Mouse (Mus musculus) neural tube, embryonic 15.5 days (tissue): ENCODE data around the gene Ccdc90b. TPM values are rescaled to one million over a fixed set of nuclear protein-coding genes. Genes with fewer than 3 reads are reported as not detected.
A peak's percentile ranks its signal among the peaks of the same experiment; 100 is the strongest.

Experiments
- ATAC-seq: fragments of 200-750 bp; cut with Nextera tagmentation; 2 replicates; pipeline ENCODE4 v1.8.0; 2017; ENCODE audit warnings: mild to moderate bottlenecking, moderate TSS enrichment, moderate library complexity; ENCODE audit not compliant: low FRiP score
- H3K27ac ChIP-seq: fragments of 300-500 bp; sonication (generic); replicated peaks from 2 replicates; pipeline ENCODE4 v1.5.1; 2015; ENCODE audit warnings: mild to moderate bottlenecking, inconsistent platforms
- H3K27me3 ChIP-seq: fragments of 300-500 bp; sonication (generic); replicated peaks from 2 replicates; pipeline ENCODE4 v1.6.1; 2015; ENCODE audit warnings: inconsistent platforms
- H3K36me3 ChIP-seq: fragments of 300-500 bp; sonication (generic); 2 replicates; pipeline ENCODE4 v1.6.1; 2015; ENCODE audit warnings: inconsistent platforms
- H3K4me1 ChIP-seq: fragments of 300-500 bp; sonication (generic); 2 replicates; pipeline ENCODE4 v1.6.1; 2015; ENCODE audit warnings: inconsistent platforms
- H3K4me2 ChIP-seq: fragments of 300-500 bp; sonication (generic); 2 replicates; pipeline ENCODE4 v1.6.1; 2015; ENCODE audit warnings: inconsistent platforms, mild to moderate bottlenecking, moderate library complexity
- H3K4me3 ChIP-seq: fragments of 300-500 bp; sonication (generic); replicated peaks from 2 replicates; pipeline ENCODE4 v1.5.1; 2015; ENCODE audit warnings: mild to moderate bottlenecking, inconsistent platforms
- H3K9ac ChIP-seq: fragments of 300-500 bp; sonication (generic); replicated peaks from 2 replicates; pipeline ENCODE4 v1.6.1; 2015; ENCODE audit warnings: mild to moderate bottlenecking, inconsistent platforms
- H3K9me3 ChIP-seq: fragments of 300-500 bp; sonication (generic); replicated peaks from 2 replicates; pipeline ENCODE4 v1.6.1; 2016; ENCODE audit warnings: inconsistent platforms
- WGBS: fragments of 180-500 bp; shearing (Covaris S2); methylation state at CpG from one replicate; pipeline ENCODE4 v1.1.7; 2015; ENCODE audit warnings: mixed read lengths; 5-methylcytosine and 5-hydroxymethylcytosine counted together
- polyA plus RNA-seq: library from polyadenylated mRNA; unstranded; fragments of >200 nt; fragmentation: Nextera tagmentation; extraction: Ambion mirVana; gene quantifications from 2 replicates; pipeline ENCODE4 v1.2.1, GENCODE M21; 2015

The Ccdc90b gene
- polyA plus RNA-seq, result 51.0 and 52.0 TPM in 2 replicates

DNA sequence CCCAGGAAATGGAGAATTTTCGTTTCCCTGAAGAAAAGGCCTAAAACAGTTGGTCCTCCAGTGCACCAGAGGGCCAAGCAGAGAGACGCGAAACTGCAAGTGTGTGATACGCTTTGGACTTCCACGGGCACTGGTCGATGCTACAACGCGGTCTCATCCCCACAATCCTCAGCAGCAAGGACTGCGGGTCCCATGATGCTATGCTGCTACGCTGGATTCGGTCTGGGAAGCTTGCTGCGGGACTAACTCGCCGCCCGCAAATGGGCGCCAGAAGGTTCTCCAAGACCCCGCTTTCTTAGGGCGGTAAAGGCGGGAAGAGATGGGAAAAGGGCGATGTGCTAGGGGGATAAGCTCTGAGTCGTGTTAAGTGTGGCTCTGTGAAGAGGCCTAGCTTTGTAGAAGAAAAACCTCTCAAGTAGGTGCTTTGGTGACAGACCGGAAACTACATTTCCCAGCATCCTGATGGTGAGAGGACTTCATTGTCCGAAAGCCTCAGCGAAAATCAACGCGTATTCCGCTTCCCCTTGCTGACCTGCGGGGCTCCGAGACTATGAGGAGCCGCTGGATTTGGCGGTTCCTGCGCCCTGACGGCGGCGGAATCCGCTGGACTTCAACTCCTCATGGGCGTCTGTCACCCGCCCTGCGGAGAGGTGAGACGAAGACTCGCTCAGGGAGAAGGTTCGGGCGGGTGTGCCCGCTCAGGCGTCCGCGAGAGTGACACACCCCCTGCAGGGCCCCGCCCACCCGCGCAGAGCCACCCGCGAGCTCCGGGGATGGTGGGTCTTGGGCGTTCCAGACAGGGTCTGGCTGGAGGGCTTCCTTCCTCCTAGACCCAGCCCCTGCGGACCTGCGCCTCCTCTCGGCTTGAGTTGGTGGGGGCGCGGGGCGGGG lies at the start of gene Ccdc90b:
Gene Ccdc90b (plus strand): TSS at position 164 of the 891 bp plus-strand sequence.
- peak within 1 kb of the TSS; percentile 98 for H3K27ac ChIP-seq
- H3K4me1 ChIP-seq, result peaks cover 9% of the 10 kb centered on the region
- peak within 1 kb of the TSS; percentile 76 for H3K9ac ChIP-seq
- H3K27me3 ChIP-seq, result no peaks in the 10 kb centered on the region
- H3K4me2 ChIP-seq, result peak within 1 kb of the TSS; percentile 64
- peaks cover 8% of the 10 kb centered on the region; the same call in 1 of the 2 replicates for H3K36me3 ChIP-seq
- WGBS, result 1% methylated on average over 60 of the region's 60 CpGs
- H3K4me3 ChIP-seq, result peak within 1 kb of the TSS; percentile 89
- peak; percentile 98 for ATAC-seq
- H3K9me3 ChIP-seq, result no peaks in the 10 kb centered on the region

GRCm38 (mm10) chr7:92520397-92520796 lies 40.6 kb upstream of the Ccdc90b start:
- Histone ChIP-seq H3K4me2 (no peak overlapping the region), H3K9ac (no peak overlapping the region), H3K9me3 (no peaks in the 10 kb centered on the region), H3K4me3 (no peak overlapping the region), H3K27ac (no peak overlapping the region), H3K4me1 (no peaks in the 10 kb centered on the region), H3K36me3 (no peaks in the 10 kb centered on the region), H3K27me3 (no peaks in the 10 kb centered on the region)
- ATAC-seq, result no peak
- WGBS, result 70% methylated on average over 3 of the region's 3 CpGs

DNA sequence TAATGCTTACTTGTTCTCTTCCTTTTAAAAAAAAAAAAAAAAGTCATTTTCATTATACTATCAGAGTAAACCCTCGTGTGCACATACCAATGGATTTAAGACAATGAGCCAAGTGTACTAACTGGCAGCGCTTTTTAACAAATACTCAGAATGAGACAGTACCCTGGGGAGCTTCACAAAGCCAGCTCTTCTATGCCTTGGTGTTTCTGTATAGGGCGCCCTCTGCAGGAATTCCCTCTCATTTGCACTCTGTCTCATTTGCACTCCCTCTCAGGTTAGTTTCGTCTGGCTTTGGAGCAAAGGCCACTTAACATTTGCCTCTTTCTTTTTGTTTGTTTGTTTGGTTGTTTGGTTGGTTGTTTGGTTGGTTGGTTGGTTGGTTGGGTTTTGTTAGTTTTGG lies 40.1 kb upstream of the Ccdc90b start:
- Histone ChIP-seq H3K9ac (no peak overlapping the region), H3K4me1 (no peaks in the 10 kb centered on the region), H3K36me3 (no peaks in the 10 kb centered on the region), H3K4me2 (no peak overlapping the region), H3K9me3 (no peaks in the 10 kb centered on the region), H3K27ac (no peak overlapping the region), H3K27me3 (no peaks in the 10 kb centered on the region), H3K4me3 (no peak overlapping the region)
- WGBS, result 37% methylated on average over 4 of the region's 4 CpGs
- no peak for ATAC-seq

DNA sequence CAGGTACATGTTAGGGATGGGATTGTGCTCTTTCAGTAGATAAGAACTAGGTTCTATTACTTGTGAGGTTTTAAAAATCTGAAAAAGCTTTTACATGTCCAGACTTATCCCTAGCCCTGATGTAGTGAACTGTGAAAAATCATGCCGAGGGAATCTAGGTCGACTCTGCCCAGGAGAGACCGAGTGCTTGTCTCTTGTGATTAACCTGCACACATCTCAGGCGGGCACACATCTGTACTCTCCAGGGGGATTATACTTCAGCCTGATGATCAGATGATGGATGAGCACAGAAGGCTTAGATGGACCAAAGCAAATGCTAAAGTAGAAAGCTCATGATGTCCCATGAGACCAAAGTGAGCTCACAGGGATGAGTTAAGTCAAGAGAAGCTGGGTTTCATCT lies 31.7 kb upstream of the Ccdc90b start:
- Histone ChIP-seq H3K27me3 (no peaks in the 10 kb centered on the region), H3K9me3 (no peaks in the 10 kb centered on the region), H3K9ac (no peak overlapping the region), H3K4me3 (no peak overlapping the region), H3K27ac (no peak overlapping the region), H3K36me3 (no peaks in the 10 kb centered on the region), H3K4me1 (peaks cover 10% of the 10 kb centered on the region; the same call in 1 of the 2 replicates), H3K4me2 (no peak overlapping the region)
- WGBS, result 86% methylated on average over 4 of the region's 4 CpGs
- no peak for ATAC-seq

DNA sequence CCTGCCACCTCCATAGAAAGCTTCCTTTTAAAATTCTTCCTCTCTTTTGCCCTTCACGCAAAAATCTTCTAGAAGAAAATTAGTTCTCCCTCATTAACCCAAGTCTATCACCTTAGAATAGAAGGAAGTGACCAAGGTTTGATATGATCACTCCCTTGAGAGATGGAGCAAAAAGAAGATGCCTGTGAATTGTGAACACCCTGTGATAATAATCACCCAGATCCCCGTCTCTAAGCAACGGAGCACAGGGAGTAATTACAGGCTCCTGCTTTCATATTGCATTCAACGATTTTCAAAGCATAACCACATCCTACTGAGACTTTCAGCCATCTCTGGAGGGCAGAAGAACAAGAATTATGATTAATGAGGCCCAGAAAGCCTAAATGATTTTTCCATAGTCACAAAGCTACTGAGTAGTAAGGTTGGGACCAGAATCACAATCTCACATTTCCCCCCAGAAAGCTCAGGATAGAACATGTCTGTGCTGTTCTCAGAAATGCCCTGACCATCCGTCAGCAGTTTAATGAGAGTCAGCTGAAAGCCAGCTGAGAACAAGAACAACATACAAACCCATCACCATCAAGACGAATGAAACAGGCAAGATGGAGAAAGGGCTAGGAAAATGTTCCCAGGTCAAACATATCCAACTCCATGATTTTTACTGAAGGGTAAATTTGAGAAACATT lies 28.5 kb upstream of the Ccdc90b start:
- Histone ChIP-seq H3K36me3 (no peaks in the 10 kb centered on the region), H3K9me3 (no peaks in the 10 kb centered on the region), H3K27ac (peak overlapping the region; percentile 42), H3K27me3 (no peaks in the 10 kb centered on the region), H3K4me2 (no peak overlapping the region), H3K4me3 (no peak overlapping the region), H3K4me1 (peaks cover 10% of the 10 kb centered on the region; the same call in 1 of the 2 replicates), H3K9ac (no peak overlapping the region)
- peak; percentile 80 for ATAC-seq
- 32% methylated on average over 6 of the region's 6 CpGs for WGBS

GRCm38 (mm10) chr7:92546763-92547162 lies 14.2 kb upstream of the Ccdc90b start:
- H3K4me3 ChIP-seq, result no peak overlapping the region
- H3K27ac ChIP-seq, result no peak overlapping the region
- 0 out of 2 replicates have a peak, but pooled peaks cover 3% of the 10 kb centered on the region for H3K4me1 ChIP-seq
- WGBS, result 74% methylated on average over 2 of the region's 2 CpGs
- H3K9ac ChIP-seq, result no peak overlapping the region
- H3K27me3 ChIP-seq, result no peaks in the 10 kb centered on the region
- ATAC-seq, result no peak
- H3K36me3 ChIP-seq, result no peaks in the 10 kb centered on the region
- no peaks in the 10 kb centered on the region for H3K9me3 ChIP-seq
- H3K4me2 ChIP-seq, result no peak overlapping the region

GRCm38 (mm10) chr7:92550248-92550989 lies 10.5 kb upstream of the Ccdc90b start:
- no peak overlapping the region for H3K4me2 ChIP-seq

GRCm38 (mm10) chr7:92550990-92551392 lies 10.0 kb upstream of the Ccdc90b start:
- ATAC-seq, result peak; percentile 61; the same call in 1 of the 2 replicates
- no peak overlapping the region for H3K4me2 ChIP-seq
- 0 out of 2 replicates have a peak, but pooled peaks cover 3% of the 10 kb centered on the region for H3K4me1 ChIP-seq
- H3K9ac ChIP-seq, result no peak overlapping the region
- no peak overlapping the region for H3K27ac ChIP-seq
- H3K36me3 ChIP-seq, result no peaks in the 10 kb centered on the region
- H3K27me3 ChIP-seq, result no peaks in the 10 kb centered on the region
- H3K4me3 ChIP-seq, result no peak overlapping the region
- 58% methylated on average over 4 of the region's 4 CpGs for WGBS
- no peaks in the 10 kb centered on the region for H3K9me3 ChIP-seq

More at GRCm38 (mm10) chr7:92550248-92550989, 10.5 kb upstream of the Ccdc90b start:
- Histone ChIP-seq H3K27ac (no peak overlapping the region), H3K9me3 (no peaks in the 10 kb centered on the region), H3K4me1 (0 out of 2 replicates have a peak, but pooled peaks cover 3% of the 10 kb centered on the region), H3K9ac (no peak overlapping the region), H3K36me3 (no peaks in the 10 kb centered on the region), H3K4me3 (no peak overlapping the region), H3K27me3 (no peaks in the 10 kb centered on the region)
- WGBS, result 79% methylated on average over 6 of the region's 6 CpGs
- ATAC-seq, result peak; percentile 35; the same call in 1 of the 2 replicates

DNA sequence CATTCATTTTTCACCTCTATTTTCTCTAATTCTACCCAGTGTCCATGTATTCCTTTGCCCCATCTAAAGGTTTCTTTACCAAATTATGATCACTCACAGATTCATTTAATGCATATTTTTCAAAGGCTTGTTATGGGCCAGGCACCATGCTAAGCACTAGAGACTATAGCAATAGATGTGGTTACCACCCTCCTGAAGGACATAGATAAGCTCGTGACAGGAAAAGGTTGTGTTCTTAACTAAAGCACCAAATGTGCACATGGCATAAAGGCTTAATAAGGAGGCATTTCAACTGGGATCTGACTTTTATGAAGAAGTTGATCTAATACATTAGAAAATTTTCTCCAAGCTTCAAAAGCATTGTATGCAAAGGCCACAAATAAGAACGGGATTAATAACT lies 2.2 kb upstream of the Ccdc90b start:
- no peak for ATAC-seq
- Histone ChIP-seq H3K9me3 (no peaks in the 10 kb centered on the region), H3K4me1 (peaks cover 9% of the 10 kb centered on the region), H3K9ac (no peak overlapping the region), H3K4me3 (no peak overlapping the region), H3K4me2 (no peak overlapping the region), H3K27me3 (no peaks in the 10 kb centered on the region), H3K27ac (no peak overlapping the region), H3K36me3 (no peaks in the 10 kb centered on the region)
- WGBS, result 92% methylated on average over 2 of the region's 2 CpGs

DNA sequence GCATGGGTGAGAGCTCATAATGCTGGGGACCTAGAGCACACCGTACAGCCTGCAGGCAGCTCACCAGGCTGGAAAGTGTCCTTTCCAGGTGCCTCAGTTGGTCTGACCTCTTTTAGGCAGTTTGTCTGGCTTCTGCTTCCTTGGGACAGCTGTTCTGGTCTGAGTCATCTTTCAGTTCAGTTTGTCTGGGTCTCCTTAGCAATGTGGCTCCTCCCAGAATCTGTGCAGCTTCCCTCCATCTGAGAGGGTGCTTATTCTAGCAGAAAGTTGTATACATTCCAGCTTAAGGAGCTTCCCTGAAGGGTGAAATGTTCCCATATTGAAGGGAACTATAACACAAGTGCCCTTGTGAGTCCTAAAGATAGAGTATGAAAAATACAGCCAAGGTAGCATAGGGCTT lies 5.8 kb downstream of the Ccdc90b start:
- WGBS, result 97% methylated on average over 1 of the region's 1 CpGs

GRCm38 (mm10) chr7:92580491-92581207 lies 19.7 kb downstream of the Ccdc90b start:
- peaks cover 36% of the 10 kb centered on the region for H3K36me3 ChIP-seq
- no peak overlapping the region for H3K4me2 ChIP-seq
- H3K9ac ChIP-seq, result no peak overlapping the region
- no peak overlapping the region for H3K4me3 ChIP-seq
- ATAC-seq, result no peak
- no peaks in the 10 kb centered on the region for H3K9me3 ChIP-seq
- H3K4me1 ChIP-seq, result no peaks in the 10 kb centered on the region
- 89% methylated on average over 5 of the region's 5 CpGs for WGBS
- H3K27me3 ChIP-seq, result no peaks in the 10 kb centered on the region
- no peak overlapping the region for H3K27ac ChIP-seq

More for the DNA sequence above, 5.8 kb downstream of the Ccdc90b start:
- no peak overlapping the region for H3K27ac ChIP-seq
- no peak overlapping the region for H3K4me2 ChIP-seq
- no peaks in the 10 kb centered on the region for H3K27me3 ChIP-seq
- peaks cover 19% of the 10 kb centered on the region for H3K36me3 ChIP-seq
- H3K9ac ChIP-seq, result no peak overlapping the region
- no peak overlapping the region for H3K4me3 ChIP-seq
- H3K4me1 ChIP-seq, result peaks cover 5% of the 10 kb centered on the region
- no peaks in the 10 kb centered on the region for H3K9me3 ChIP-seq
- ATAC-seq, result no peak
